ENCODE assay signal across 20 mouse cellular contexts in the genomic region with DNA sequence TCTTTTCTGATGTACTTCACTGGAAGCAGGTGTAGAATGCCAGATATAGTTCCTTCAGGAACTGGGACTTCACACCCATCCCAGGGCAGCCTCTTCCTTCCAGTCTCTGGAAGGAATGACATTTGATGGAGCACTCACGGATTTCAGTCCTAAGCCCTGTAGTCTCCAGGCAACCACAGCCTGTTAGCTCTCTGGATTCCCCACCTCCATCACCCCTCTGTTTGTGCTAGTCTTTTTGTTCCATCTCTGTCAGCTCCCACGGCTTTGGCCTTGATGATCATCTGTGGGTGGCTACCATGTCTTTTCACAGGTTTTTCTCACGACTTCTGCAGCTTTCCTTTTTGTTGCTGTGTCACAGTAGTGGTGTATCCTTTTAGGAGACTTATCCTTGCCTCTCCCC. TPM values are rescaled to one million over a fixed set of nuclear protein-coding genes. Genes with fewer than 3 reads are reported as not detected.
DNase-seq lines count a peak whose midpoint lies in the region.
"Had no signal": no experiment of that assay in that cellular context is flagged by ENCODE, and none has a peak within 500 bp of the region (broad histone marks: within the 10 kb centered on the region; RNA-seq: fewer than 3 reads in every experiment).

No protein-coding gene starts in this region.

- intact Hi-C loops in left cerebral cortex, postnatal 4 days (cut with DNase I), result no loop called here
- intact Hi-C loops in left cerebral cortex, postnatal 25 days (cut with DNase I), result no loop called here

- peak; percentile 6 for DNase-seq in left cerebral cortex, adult 11 months (ENCODE audit: low spot score)
- no peak for DNase-seq in left cerebral cortex, postnatal 4 days
- DNase-seq in brain, adult 2 months (ENCODE audit: low read depth, low spot score), result peak; percentile 72
- DNase-seq in layer of hippocampus, adult 8-10 months (ENCODE audit: low spot score in 2 of 2), result peak; percentile 19 to 38
- DNase-seq in left cerebral cortex, postnatal 25 days (ENCODE audit: low spot score in 2 of 2), result peak; percentile 26 to 56
- no peak for DNase-seq in heart, adult 8-10 months (ENCODE audit: low spot score)
- DNase-seq in adrenal gland, postnatal 10 days, result no peak
- DNase-seq: adrenal gland, postnatal 36 days; cerebellum, adult 11 months; cerebellum, adult 9-11 months; gastrocnemius, postnatal 25 days; heart, postnatal 4 days; kidney, adult 8-10 months; kidney, postnatal 10 days; liver, postnatal 0 days; lung, postnatal 10 days; thymus, adult 2 months had no signal

RNA-seq across cellular contexts. Expression of a gene that starts 48.6 kb away (rescaled TPM):
- total RNA-seq in left cerebral cortex, postnatal 4 days (2021), result not detected
- not detected for total RNA-seq in layer of hippocampus, adult 8-10 months (2022)
- total RNA-seq in left cerebral cortex, postnatal 25 days (2021), result not detected
- total RNA-seq in heart, adult 8-10 months (2022), result not detected
- total RNA-seq in adrenal gland, postnatal 10 days (2021), result not detected
- total RNA-seq: adrenal gland, postnatal 36 days; ES-E14; gastrocnemius, postnatal 25 days; heart, postnatal 4 days; layer of hippocampus, adult 18-20 months; megakaryocyte progenitor cell, adult 5-6 weeks had no signal

Comparison
In these comparisons a context has a peak if more than half of its experiments do, and no peak if none do; other contexts are left out.
1. DNase-seq: peak in left cerebral cortex, adult 11 months (single experiment), brain, adult 2 months (single experiment), layer of hippocampus, adult 8-10 months (2 of 2) and left cerebral cortex, postnatal 25 days (2 of 2); none in left cerebral cortex, postnatal 4 days (single experiment), heart, adult 8-10 months (single experiment) and adrenal gland, postnatal 10 days (single experiment).